Mouse (Mus musculus) heart, adult 2 months (tissue): ENCODE measurements at regions not wholly inside any gene's neighbourhood (a gene's known extent, or its start where the extent isn't known, plus 50 kb on each side); places are given as distances from the start of the nearest gene placed in this dataset.

Experiments
- CTCF ChIP-seq: fragments of 200-600 bp; IDR thresholded peaks from 2 replicates; pipeline ENCODE4 v1.8.1; 2022; ENCODE audit warnings: antibody characterized with exemption, mild to moderate bottlenecking, moderate library complexity
- POLR2A ChIP-seq: fragments of 200-500 bp; IDR thresholded peaks from 2 replicates; pipeline ENCODE4 v1.6.1; 2011; ENCODE audit warnings: mild to moderate bottlenecking, low read depth, low read length, control low read depth; ENCODE audit not compliant: insufficient read depth

DNA sequence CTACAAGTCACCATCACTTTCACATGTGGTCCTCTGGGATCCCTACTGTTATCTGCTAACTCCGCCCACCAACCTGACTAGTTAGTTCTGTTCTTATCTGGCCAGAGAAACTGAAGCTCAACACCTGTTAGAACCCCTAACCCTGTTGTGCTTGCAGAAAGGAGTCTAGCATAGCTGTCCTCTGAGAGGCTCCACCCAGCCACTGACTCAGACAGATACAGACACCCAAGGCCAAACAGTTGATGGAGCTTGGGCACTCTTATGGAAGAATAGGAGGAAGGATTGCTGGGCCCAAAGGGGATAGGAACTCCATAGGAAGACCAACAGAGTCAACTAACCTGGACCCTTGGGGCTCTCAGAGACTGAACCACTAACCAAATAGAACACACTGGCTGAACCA lies 55.2 kb upstream of the A230072I06Rik start:
- TF ChIP-seq POLR2A (no peak), CTCF (no peak)
